Mouse (Mus musculus): ENCODE data around the gene Scarf2. TPM values are rescaled to one million over a fixed set of nuclear protein-coding genes. Genes with fewer than 3 reads are reported as not detected.

The Scarf2 gene
- polyA plus RNA-seq, 1 experiment = 0.86 TPM

DNA sequence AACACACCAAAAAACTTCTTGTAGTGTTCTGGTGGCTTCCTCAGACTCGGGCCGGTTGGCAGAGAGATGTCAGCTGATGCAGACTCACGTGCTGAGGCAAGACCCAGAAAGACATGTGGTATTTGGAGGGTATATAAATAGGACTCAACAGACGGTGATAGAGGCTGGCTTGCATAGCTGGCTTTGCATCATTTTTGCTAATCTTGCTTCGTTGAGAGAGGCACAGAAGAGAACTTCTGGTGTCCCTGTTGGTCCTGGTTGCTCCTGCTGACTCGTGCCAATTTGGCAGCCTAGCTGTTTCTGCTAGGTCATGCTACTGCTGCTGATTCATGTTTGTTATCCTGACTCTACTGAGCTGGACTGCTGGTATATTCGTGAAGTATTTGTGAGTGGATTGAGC, 28.2 kb upstream of the Scarf2 start:
- Histone ChIP-seq H3K27ac (ENCODE audit: insufficient read depth, low read depth, low read length) (peak overlapping the region; percentile 53), H3K4me1 (ENCODE audit: control insufficient read depth, insufficient read depth, low read length) (peaks cover 6% of the 10 kb centered on the region; the same call in 1 of the 2 replicates), H3K4me3 (ENCODE audit: insufficient read depth, low read length) (no peak overlapping the region)
- TF ChIP-seq CTCF (IDR thresholded peaks at IDR 0.05; ENCODE audit: low read depth, low read length) (no peak), POLR2A (IDR thresholded peaks at IDR 0.05; ENCODE audit: borderline replicate concordance, low read depth, low read length) (no peak)

DNA sequence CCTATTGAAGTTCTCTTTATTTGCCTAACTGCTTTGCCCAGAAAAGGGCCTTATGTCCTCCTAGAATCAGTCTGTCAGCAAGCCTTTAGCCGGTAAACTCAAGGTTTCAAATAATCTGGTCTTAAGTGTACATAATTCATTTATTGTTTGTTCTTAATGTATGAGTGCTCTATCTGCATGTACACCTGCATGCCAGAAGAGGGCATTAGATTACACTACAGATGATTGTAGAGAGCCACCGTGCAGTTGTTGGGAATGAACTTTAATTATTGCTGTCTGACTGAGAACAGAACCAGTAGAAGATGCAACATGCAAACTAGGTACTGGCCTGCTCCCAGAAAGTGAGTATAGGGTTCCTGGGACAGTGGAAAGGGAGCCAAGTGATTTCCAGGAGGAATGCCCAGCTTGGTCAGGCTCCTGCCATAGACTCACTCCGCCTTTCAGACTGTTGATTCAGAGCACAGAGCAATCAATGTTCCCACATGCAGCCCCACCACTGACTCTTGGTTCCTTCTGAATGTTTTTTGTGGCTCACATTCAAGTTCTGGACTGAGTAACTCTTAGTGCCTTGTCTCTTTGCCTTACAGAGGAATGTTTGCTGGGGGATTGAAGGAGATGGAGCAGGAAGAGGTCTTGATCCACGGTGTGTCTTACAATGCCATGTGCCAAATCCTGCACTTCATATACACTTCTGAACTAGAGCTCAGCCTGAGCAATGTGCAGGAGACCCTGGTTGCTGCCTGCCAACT, 25.8 kb upstream of the Scarf2 start:
- TF ChIP-seq CTCF (IDR thresholded peaks at IDR 0.05; ENCODE audit: low read depth, low read length) (no peak), POLR2A (IDR thresholded peaks at IDR 0.05; ENCODE audit: borderline replicate concordance, low read depth, low read length) (no peak)
- Histone ChIP-seq H3K27ac (ENCODE audit: insufficient read depth, low read depth, low read length) (no peak overlapping the region), H3K4me1 (ENCODE audit: control insufficient read depth, insufficient read depth, low read length) (peaks cover 6% of the 10 kb centered on the region; the same call in 1 of the 2 replicates), H3K4me3 (ENCODE audit: insufficient read depth, low read length) (no peak overlapping the region)

DNA sequence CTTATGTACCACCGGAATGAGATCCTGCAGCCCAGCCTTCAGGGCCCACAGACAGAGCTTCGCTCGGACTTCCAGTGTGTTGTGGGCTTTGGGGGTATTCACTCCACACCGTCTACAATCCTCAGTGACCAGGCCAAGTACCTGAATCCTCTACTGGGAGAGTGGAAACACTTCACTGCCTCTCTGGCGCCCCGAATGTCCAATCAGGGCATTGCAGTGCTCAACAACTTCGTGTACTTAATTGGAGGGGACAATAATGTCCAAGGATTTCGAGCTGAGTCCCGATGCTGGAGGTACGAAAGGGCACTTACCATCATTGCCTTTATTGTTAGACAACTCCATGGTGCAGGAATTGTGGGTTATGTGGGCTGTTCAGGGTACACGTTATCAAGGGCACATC, 20.3 kb upstream of the Scarf2 start:
- peaks cover 8% of the 10 kb centered on the region for H3K4me1 ChIP-seq (ENCODE audit: control insufficient read depth, insufficient read depth, low read length)
- H3K27ac ChIP-seq (ENCODE audit: insufficient read depth, low read depth, low read length) = no peak overlapping the region
- TF ChIP-seq POLR2A (IDR thresholded peaks at IDR 0.05; ENCODE audit: borderline replicate concordance, low read depth, low read length) = no peak
- TF ChIP-seq CTCF (IDR thresholded peaks at IDR 0.05; ENCODE audit: low read depth, low read length) = peak; percentile 40; the same call in 1 of the 2 replicates
- no peak overlapping the region for H3K4me3 ChIP-seq (ENCODE audit: insufficient read depth, low read length)

DNA sequence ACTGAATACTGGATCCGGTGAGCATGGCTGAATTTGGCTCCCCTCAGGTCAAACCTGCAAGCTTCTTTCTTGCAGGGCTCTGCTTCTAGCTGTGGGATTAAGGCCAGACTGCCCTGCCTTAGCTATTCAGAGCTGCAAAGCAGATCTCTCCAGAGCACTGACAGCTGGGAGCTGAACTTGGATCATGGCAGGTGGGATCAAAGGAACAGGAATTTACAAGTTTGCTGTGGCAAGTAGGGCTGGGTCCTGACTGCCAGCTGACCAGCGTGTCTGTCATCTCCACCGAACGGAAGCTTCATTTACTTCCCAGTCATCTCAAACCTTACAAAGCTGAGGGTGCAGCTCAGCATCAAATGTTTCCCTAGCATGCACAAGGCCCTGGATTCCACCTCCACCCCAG, 18.9 kb upstream of the Scarf2 start:
- peaks cover 8% of the 10 kb centered on the region for H3K4me1 ChIP-seq (ENCODE audit: control insufficient read depth, insufficient read depth, low read length)
- H3K27ac ChIP-seq (ENCODE audit: insufficient read depth, low read depth, low read length) = no peak overlapping the region
- H3K4me3 ChIP-seq (ENCODE audit: insufficient read depth, low read length) = no peak overlapping the region
- TF ChIP-seq CTCF (IDR thresholded peaks at IDR 0.05; ENCODE audit: low read depth, low read length) (no peak), POLR2A (IDR thresholded peaks at IDR 0.05; ENCODE audit: borderline replicate concordance, low read depth, low read length) (no peak)

DNA sequence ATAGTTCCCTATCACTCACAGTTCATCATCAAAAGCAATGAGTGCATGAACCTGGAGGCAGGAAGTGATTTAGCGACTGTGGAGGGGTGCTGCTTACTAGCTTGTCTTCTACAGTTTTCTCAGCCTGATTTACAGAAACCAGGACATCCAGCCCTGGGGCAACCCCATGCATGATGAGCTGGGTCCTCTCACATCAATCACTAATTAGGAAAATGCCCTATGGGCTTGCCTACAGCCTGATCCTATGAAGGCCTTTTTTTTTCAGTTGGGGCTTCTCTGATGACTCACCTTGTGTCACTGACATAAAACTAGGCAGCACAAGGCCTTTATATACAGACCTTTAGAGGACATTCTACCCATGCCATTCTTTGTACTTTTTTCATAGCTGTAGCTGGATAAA, 17.4 kb upstream of the Scarf2 start:
- Histone ChIP-seq H3K27ac (ENCODE audit: insufficient read depth, low read depth, low read length) (no peak overlapping the region), H3K4me1 (ENCODE audit: control insufficient read depth, insufficient read depth, low read length) (peaks cover 10% of the 10 kb centered on the region), H3K4me3 (ENCODE audit: insufficient read depth, low read length) (no peak overlapping the region)
- TF ChIP-seq CTCF (IDR thresholded peaks at IDR 0.05; ENCODE audit: low read depth, low read length) (no peak), POLR2A (IDR thresholded peaks at IDR 0.05; ENCODE audit: borderline replicate concordance, low read depth, low read length) (no peak)

DNA sequence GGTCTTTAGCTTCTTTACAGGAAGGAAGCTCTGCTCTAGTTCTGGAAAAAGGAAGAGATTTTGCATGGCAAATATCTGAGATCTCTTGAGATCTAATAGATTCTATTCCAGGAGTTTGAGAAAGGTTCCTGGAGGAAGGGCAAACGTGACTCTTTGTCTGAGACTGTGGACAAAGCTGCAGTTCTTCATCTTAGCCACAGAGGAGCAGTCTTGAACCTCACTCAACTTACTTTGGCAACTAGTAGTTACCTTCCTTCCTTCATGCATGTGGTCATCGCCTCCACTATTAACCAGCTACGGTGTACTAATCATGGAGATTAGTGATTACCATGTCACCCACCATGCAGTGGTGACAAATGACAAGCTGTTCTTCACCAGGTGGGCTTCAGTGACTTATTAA, 11.7 kb upstream of the Scarf2 start:
- TF ChIP-seq POLR2A (IDR thresholded peaks at IDR 0.05; ENCODE audit: borderline replicate concordance, low read depth, low read length) = no peak
- no peak for TF ChIP-seq CTCF (IDR thresholded peaks at IDR 0.05; ENCODE audit: low read depth, low read length)
- Histone ChIP-seq H3K4me3 (ENCODE audit: insufficient read depth, low read length) (no peak overlapping the region), H3K4me1 (ENCODE audit: control insufficient read depth, insufficient read depth, low read length) (0 out of 2 replicates have a peak, but pooled peaks cover 2% of the 10 kb centered on the region), H3K27ac (ENCODE audit: insufficient read depth, low read depth, low read length) (no peak overlapping the region)

DNA sequence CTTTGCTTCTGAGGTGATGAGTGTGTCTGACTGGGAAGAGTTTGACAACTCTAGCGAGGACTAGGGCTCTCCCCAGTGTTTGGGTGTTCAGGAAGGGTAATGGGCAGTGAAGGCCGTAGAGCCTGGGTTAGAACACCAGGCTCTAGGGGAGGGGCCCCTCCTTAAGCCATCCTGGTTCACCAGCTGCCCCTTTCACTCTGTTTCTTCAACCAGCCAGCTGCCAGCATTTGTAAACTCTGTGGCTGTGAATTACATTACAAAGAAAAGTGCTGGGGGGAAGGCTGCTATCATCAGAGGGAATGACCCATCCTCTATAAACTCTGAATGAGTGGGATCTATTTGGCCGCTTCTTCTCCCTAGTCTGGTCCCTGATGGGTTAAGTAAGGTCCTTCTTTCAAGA, 4.4 kb upstream of the Scarf2 start:
- Histone ChIP-seq H3K4me3 (ENCODE audit: insufficient read depth, low read length) (no peak overlapping the region), H3K27ac (ENCODE audit: insufficient read depth, low read depth, low read length) (no peak overlapping the region), H3K4me1 (ENCODE audit: control insufficient read depth, insufficient read depth, low read length) (peaks cover 3% of the 10 kb centered on the region; the same call in 1 of the 2 replicates)
- TF ChIP-seq CTCF (IDR thresholded peaks at IDR 0.05; ENCODE audit: low read depth, low read length) = no peak
- no peak for TF ChIP-seq POLR2A (IDR thresholded peaks at IDR 0.05; ENCODE audit: borderline replicate concordance, low read depth, low read length)

DNA sequence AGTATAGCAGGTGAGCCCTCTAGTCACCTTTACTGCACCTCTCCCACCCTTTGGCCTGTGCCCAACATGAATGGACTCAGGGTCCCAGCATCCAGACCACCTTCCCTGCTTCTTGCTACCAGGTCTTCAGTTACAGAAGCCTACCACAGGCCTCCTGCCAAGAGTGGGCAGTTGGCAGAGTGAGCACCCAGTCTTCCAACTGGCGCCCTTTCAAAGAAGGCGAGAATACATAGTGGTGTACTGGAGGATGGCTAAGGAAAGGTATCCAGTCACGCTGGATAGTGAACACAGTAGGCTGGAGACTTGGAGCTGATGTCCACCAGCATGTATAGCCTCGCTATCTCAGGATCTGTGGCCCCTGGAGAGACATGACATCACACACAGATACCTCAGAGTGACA, 3.0 kb upstream of the Scarf2 start:
- Histone ChIP-seq H3K27ac (ENCODE audit: insufficient read depth, low read depth, low read length) (no peak overlapping the region), H3K4me1 (ENCODE audit: control insufficient read depth, insufficient read depth, low read length) (peaks cover 3% of the 10 kb centered on the region; the same call in 1 of the 2 replicates), H3K4me3 (ENCODE audit: insufficient read depth, low read length) (no peak overlapping the region)
- TF ChIP-seq CTCF (IDR thresholded peaks at IDR 0.05; ENCODE audit: low read depth, low read length) (no peak), POLR2A (IDR thresholded peaks at IDR 0.05; ENCODE audit: borderline replicate concordance, low read depth, low read length) (no peak)

DNA sequence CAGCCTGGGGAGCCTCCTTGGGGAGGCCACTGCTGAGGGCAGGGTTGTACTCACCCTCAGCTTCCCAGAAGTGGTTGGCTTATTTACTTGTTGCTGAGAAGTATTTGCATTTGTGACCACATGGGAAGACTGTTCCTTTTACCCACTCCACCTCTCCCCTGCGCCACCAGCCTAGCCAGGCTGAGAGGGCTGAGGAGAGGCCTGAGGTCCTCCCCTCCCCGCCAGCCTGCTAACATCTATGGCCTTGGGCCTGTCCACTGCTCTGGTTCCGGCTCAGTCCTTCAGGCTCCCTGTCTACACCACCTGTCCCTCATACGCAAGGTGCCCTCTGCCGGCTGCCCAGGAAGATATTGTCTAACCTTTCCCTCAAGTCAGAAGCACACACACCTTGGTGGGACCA, 1.4 kb upstream of the Scarf2 start:
- Histone ChIP-seq H3K27ac (ENCODE audit: insufficient read depth, low read depth, low read length) (no peak overlapping the region), H3K4me3 (ENCODE audit: insufficient read depth, low read length) (no peak overlapping the region), H3K4me1 (ENCODE audit: control insufficient read depth, insufficient read depth, low read length) (peaks cover 3% of the 10 kb centered on the region; the same call in 1 of the 2 replicates)
- no peak for TF ChIP-seq CTCF (IDR thresholded peaks at IDR 0.05; ENCODE audit: low read depth, low read length)
- TF ChIP-seq POLR2A (IDR thresholded peaks at IDR 0.05; ENCODE audit: borderline replicate concordance, low read depth, low read length) = no peak

DNA sequence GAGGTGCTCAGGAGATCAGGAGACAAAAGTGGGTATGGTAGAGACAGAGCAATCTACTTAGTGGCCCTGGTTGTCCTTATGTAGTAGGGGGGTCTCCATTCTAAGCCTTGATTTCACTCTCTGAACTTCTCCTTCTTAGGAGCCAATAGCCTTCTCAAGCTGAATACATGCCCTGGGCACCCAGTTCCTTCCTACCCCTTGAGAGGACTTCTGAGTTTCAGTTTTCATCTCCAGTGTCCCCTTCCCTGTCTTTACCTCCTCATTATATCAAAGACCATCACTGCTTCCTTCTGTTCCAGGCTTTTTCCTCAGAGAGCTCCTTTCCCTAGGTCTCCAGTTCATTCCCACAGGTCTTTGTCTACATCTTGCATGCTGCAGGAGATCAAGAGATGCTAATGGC, 563 bp upstream of the Scarf2 start:
- Histone ChIP-seq H3K4me3 (ENCODE audit: insufficient read depth, low read length) (peak overlapping the region; percentile 16; the same call in 1 of the 2 replicates), H3K27ac (ENCODE audit: insufficient read depth, low read depth, low read length) (no peak overlapping the region), H3K4me1 (ENCODE audit: control insufficient read depth, insufficient read depth, low read length) (peaks cover 3% of the 10 kb centered on the region; the same call in 1 of the 2 replicates)
- no peak for TF ChIP-seq POLR2A (IDR thresholded peaks at IDR 0.05; ENCODE audit: borderline replicate concordance, low read depth, low read length)
- TF ChIP-seq CTCF (IDR thresholded peaks at IDR 0.05; ENCODE audit: low read depth, low read length) = no peak
